Mouse (Mus musculus): ENCODE results near the gene Olfr1179. TPM values are rescaled to one million over a fixed set of nuclear protein-coding genes. Genes with fewer than 3 reads are reported as not detected.
"Not testable (repeated sequence)": the region's sequence is repeated elsewhere in the genome, so short reads cannot be mapped to it uniquely, and the experiment has no call there.

Gene Olfr1179
- total RNA-seq (2021) = not detected
- long read RNA-seq, experiment 1 = 0 reads
- long read RNA-seq, experiment 2 = 0 reads

DNA sequence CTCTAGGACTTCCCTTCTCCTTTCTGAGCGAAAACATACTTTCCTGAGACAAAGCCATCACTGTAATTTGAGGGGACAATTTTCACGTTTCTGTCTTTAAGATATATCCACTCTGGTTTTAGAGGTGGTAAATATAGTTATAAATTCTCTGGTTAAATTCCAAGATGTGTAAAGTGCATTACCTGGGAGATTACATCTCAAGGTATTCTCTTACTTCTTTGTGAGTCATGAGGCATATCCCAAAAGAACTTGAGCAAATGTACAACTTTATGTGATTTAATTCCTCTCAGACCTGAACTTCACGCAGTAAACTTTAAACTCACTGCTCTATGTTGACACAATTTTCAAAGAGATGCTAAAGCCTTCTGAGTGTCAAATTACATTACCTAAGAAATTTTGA, at the start of gene Olfr1179:
Gene Olfr1179 (minus strand): TSS at position 101 of the 400 bp plus-strand sequence.
- no peak for DNase-seq (ENCODE audit: low spot score in 2 of 2)

DNA sequence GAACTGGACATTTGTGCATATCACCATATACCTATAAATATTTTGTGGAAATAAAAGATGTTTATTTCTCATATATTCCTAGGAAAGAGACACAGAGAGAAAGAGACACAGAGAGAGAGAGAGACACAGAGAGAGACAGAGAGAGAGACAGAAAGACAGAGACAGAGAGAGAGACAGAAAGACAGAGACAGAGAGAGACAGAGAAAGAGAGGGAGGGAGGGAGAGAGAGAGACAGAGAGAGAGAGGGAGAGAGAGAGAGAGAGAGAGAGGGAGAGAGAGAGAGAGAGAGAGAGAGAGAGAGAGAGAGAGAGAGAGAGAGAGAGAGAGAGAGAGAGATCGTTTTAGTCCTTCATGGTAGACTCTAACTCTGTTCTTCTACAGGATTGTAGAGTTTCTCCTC, 48.3 kb upstream of the Olfr1179 start, which contains the start of gene Olfr1183:
Gene Olfr1183 (plus strand): TSS at position 301 of the 400 bp plus-strand sequence.
- not testable (repeated sequence) for DNase-seq (ENCODE audit: low spot score in 2 of 2)

DNA sequence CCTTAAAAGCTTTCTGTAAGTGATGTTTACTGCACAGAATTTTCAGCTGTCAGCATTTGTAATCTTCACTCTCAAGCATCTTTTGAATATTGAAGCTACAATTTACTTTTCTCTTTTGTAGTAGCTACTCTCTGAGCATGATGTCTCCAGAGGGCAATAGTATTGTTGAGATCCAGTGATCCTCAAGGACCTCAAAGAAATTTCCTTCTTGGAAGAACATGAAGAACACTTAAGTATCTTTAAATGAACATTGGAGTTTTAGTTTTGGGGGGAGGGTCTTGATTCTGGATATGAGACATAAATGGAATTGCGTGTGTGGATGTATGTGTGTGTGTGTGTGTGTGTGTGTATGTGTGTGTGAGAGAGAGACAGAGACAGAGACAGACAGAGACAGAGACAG, 42.8 kb upstream of the Olfr1179 start, which contains the start of gene Gm13757:
Gene Gm13757 (minus strand): TSS at position 101 of the 400 bp plus-strand sequence.
- DNase-seq (ENCODE audit: low spot score in 2 of 2) = no peak

DNA sequence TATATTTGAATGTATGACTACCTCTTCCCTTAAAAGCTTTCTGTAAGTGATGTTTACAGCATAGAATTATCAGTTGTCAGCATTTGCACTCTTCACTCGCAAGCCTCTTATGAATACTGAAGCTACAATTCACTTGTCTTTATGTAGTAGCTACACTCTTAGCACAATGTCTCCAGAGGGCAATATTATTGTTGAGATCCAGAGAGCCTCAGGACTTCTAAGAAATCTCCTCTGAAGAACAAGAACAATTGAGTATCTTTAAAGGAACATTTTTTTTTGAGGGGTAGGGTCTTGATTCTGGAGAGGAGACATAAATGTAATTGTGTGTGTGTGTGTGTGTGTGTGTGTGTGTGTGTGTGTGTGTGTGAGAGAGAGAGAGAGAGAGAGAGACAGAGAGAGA, 19.8 kb upstream of the Olfr1179 start, which contains the start of gene Olfr1181:
Gene Olfr1181 (minus strand): TSS at position 101 of the 400 bp plus-strand sequence.
- no peak for DNase-seq (ENCODE audit: low spot score in 2 of 2)

DNA sequence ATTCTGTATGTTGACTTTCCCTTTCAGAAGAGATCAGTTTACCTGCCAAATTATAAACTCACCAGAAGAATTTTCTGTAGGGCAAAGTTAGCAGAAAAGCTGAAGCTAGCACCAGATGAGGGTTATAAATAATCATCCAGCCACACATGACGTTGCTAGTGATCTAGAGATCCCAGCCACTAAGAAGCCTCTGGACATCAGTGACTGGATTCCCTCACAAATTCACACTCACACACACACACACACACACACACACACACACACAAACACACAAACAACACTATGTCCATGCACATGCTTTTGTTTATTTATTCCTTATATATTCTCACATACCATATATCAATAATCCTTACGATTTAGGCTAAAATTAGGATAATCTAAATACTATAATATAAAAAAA, 12.8 kb upstream of the Olfr1179 start, which contains the start of gene Olfr1180:
Gene Olfr1180 (minus strand): TSS at position 101 of the 400 bp plus-strand sequence.
- DNase-seq (ENCODE audit: low spot score in 2 of 2) = no peak

GRCm38 (mm10) chr2:88386762-88387161, 19.5 kb downstream of the Olfr1179 start, which contains the start of gene Olfr1178:
Olfr1178 (plus strand) TSS chr2:88387062.
- no peak for DNase-seq (ENCODE audit: low spot score in 2 of 2)

- DNase-seq (ENCODE audit: low spot score in 2 of 2) = no peak
Measured at GRCm38 (mm10) chr2:88356304-88356703, 49.9 kb downstream of the Olfr1179 start.

Other genes with a start within 250 kb of the Olfr1179 start
- not detected for gene Olfr1168, start 224.6 kb downstream of the Olfr1179 start, total RNA-seq (2021)
- gene Olfr1170, start 178.1 kb downstream of the Olfr1179 start, total RNA-seq (2021) = not detected
- gene Olfr1173, start 126.6 kb downstream of the Olfr1179 start, total RNA-seq (2021) = not detected
- gene Olfr1174-ps, start 91.3 kb downstream of the Olfr1179 start, total RNA-seq (2021) = not detected
- gene Olfr1175-ps, start 79.2 kb downstream of the Olfr1179 start, total RNA-seq (2021) = not detected
- gene Olfr1176, start 69.7 kb downstream of the Olfr1179 start, total RNA-seq (2021) = not detected
- gene Olfr1177-ps, start 60.0 kb downstream of the Olfr1179 start, total RNA-seq (2021) = not detected
- not detected for gene Olfr1178, start 19.4 kb downstream of the Olfr1179 start, total RNA-seq (2021)
- not detected for gene Olfr1180, start 12.7 kb upstream of the Olfr1179 start, total RNA-seq (2021)
- not detected for gene Olfr1181, start 19.7 kb upstream of the Olfr1179 start, total RNA-seq (2021)
- gene Gm13757, start 42.7 kb upstream of the Olfr1179 start, total RNA-seq (2021) = not detected
- gene Olfr1183, start 48.4 kb upstream of the Olfr1179 start, total RNA-seq (2021) = not detected
- not detected for gene Olfr1184, start 77.1 kb upstream of the Olfr1179 start, total RNA-seq (2021)
- not detected for gene Olfr1185-ps1, start 86.9 kb upstream of the Olfr1179 start, total RNA-seq (2021)
- not detected for gene Olfr1186, start 112.1 kb upstream of the Olfr1179 start, total RNA-seq (2021)
- gene Olfr1188, start 150.5 kb upstream of the Olfr1179 start, total RNA-seq (2021) = not detected
- not detected for gene Olfr1189, start 180.0 kb upstream of the Olfr1179 start, total RNA-seq (2021)
- not detected for gene Olfr1191-ps1, start 234.1 kb upstream of the Olfr1179 start, total RNA-seq (2021)
- gene Olfr1192-ps1, start 242.1 kb upstream of the Olfr1179 start, total RNA-seq (2021) = not detected

Data from left cerebral cortex, adult 18-20 months (tissue).